Mouse (Mus musculus): ENCODE measurements at regions not wholly inside any gene's neighbourhood (a gene's known extent, or its start where the extent isn't known, plus 50 kb on each side); places are given as distances from the start of the nearest gene placed in this dataset.
"Not testable (repeated sequence)": the region's sequence is repeated elsewhere in the genome, so short reads cannot be mapped to it uniquely, and the experiment has no call there.

DNA sequence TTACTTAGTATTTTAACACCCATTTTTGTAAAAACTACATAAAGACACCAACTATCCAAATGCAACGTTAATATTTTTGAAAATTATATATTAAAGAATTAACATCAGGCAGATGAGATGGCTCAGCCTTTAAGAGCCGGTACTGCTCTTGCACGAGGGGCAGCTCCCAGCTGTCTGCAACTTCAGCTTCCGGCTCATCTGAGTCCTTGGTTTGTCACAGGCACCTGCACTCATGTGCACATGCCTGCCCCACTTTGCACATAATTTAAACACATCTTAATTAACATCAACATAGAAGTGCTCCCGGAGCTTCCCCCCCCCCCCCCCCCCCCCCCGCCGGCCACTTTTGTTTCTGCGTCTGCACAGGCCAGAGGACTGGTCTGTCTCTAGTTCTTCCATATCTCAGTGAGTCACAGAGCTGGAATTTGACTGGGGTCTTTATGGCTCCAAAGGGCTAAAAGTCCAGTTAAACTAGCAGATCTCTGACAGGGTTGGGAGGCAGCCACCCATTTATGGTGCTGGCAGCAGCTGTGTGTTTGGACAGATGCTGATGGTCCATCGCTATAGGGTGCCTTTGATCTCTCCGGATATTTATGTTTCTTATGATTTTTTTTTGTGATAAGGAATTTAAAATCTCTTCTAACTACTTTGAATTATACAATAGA, 61.9 kb upstream of the Wdr26 start:
- no peaks in the 10 kb centered on the region for H3K79me3 ChIP-seq (ENCODE audit: low read depth)
- H3K27me3 ChIP-seq (ENCODE audit: control insufficient read depth, insufficient read depth, insufficient read length), result no peaks in the 10 kb centered on the region
- H3ac ChIP-seq (ENCODE audit: control insufficient read depth, insufficient read length, low read depth), result no peak overlapping the region
- H3K4me3 ChIP-seq (ENCODE audit: insufficient read depth, poor library complexity, severe bottlenecking), result no peak overlapping the region
- H3K36me3 ChIP-seq (ENCODE audit: control insufficient read depth, insufficient read depth), result no peaks in the 10 kb centered on the region
- TF ChIP-seq MAX (IDR thresholded peaks at IDR 0.05) (no peak), MYOG (IDR thresholded peaks at IDR 0.05; ENCODE audit: control insufficient read depth, extremely low read depth, insufficient read length) (no peak), CTCF (IDR thresholded peaks at IDR 0.05; ENCODE audit: control insufficient read depth, insufficient read depth, insufficient read length) (no peak), USF1 (IDR thresholded peaks at IDR 0.05; ENCODE audit: low read depth) (no peak), MYOD1 (IDR thresholded peaks at IDR 0.05; ENCODE audit: control insufficient read depth, insufficient read length, low read depth) (peak; percentile 67)
- H3K79me2 ChIP-seq (ENCODE audit: control insufficient read depth, insufficient read depth), result no peaks in the 10 kb centered on the region

DNA sequence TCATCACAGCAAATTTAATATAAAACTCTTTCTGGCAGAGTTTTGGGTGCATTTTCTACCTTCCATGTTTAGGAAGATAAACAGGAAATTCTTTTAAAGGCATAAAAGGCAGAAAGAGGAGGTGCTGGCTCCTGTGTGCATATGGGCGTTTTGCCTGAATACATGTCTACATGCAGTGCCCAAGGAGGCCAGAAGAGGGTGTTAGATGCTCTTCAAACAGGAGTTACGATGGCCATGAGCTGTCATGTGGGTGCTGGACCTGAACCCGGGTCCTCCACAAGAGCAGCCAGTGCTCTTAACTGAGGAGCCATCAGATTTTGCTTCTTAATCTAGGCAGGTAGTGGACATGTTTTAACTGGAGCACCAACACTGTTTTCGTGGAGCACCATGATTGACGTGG, 69.0 kb upstream of the Wdr26 start:
- Histone ChIP-seq H3K79me2 (ENCODE audit: control insufficient read depth, insufficient read depth) (no peaks in the 10 kb centered on the region), H3ac (ENCODE audit: control insufficient read depth, insufficient read length, low read depth) (no peak overlapping the region), H3K79me3 (ENCODE audit: low read depth) (no peaks in the 10 kb centered on the region), H3K4me3 (ENCODE audit: insufficient read depth, poor library complexity, severe bottlenecking) (no peak overlapping the region), H3K27me3 (ENCODE audit: control insufficient read depth, insufficient read depth, insufficient read length) (no peaks in the 10 kb centered on the region), H3K36me3 (ENCODE audit: control insufficient read depth, insufficient read depth) (no peaks in the 10 kb centered on the region)
- TF ChIP-seq CEBPB (IDR thresholded peaks at IDR 0.05; ENCODE audit: low read depth) (no peak), CTCF (IDR thresholded peaks at IDR 0.05; ENCODE audit: control insufficient read depth, insufficient read depth, insufficient read length) (no peak), FOSL1 (IDR thresholded peaks at IDR 0.05; ENCODE audit: insufficient read depth, low read length, poor library complexity, severe bottlenecking) (no peak), USF1 (IDR thresholded peaks at IDR 0.05; ENCODE audit: low read depth) (no peak), MYOD1 (IDR thresholded peaks at IDR 0.05; ENCODE audit: control insufficient read depth, insufficient read length, low read depth) (no peak), MAX (IDR thresholded peaks at IDR 0.05) (no peak), MYOG (IDR thresholded peaks at IDR 0.05; ENCODE audit: control insufficient read depth, extremely low read depth, insufficient read length) (no peak)

DNA sequence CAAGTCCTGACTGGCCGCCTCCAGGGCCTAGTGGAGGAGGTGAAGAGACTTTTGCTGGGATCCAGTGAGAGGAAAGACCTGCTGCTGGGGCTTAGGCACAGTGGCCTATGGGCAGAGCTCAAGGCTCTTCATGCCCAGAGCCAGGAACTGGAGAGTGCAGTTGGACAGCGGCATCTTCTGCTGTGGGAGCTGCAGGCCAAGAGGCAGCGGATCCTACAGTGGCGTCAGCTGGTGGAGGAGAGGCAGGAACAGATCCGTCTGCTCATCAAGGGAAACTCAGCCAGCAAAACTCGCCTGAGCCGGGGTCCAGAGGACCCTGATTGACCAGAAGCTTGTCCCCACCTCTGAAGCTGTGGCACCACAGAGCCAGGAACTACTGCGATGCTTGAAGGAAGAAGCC, 69.4 kb upstream of the Cnih3 start:
- H3ac ChIP-seq (ENCODE audit: control insufficient read depth, insufficient read length, low read depth); H3K27me3 ChIP-seq (ENCODE audit: control insufficient read depth, insufficient read depth, insufficient read length); H3K79me2 ChIP-seq (ENCODE audit: control insufficient read depth, insufficient read depth); H3K36me3 ChIP-seq (ENCODE audit: control insufficient read depth, insufficient read depth); H3K4me3 ChIP-seq (ENCODE audit: insufficient read depth, poor library complexity, severe bottlenecking); H3K79me3 ChIP-seq (ENCODE audit: low read depth): not testable (repeated sequence)

DNA sequence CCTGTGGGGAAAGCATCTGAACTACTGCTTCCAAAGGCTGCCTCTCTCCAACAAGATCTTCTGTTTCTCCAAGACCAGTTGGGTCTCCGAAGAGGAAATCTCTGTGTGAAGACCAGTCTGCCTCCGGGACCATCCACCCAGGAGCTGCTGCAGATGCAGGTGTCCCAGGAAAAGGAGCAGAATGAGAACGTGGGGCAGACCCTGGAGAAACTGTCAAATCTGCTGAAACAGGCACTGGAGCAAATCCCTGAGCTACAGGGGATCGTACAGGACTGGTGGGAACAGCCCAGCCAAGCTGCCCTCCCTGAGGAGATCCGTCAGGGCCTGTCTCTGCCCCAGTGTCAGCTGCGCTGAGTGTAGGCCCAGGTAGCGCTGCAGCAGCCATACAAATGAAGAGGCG, 68.9 kb upstream of the Cnih3 start:
- H3K79me3 ChIP-seq (ENCODE audit: low read depth); H3K36me3 ChIP-seq (ENCODE audit: control insufficient read depth, insufficient read depth); H3K79me2 ChIP-seq (ENCODE audit: control insufficient read depth, insufficient read depth); H3ac ChIP-seq (ENCODE audit: control insufficient read depth, insufficient read length, low read depth); H3K27me3 ChIP-seq (ENCODE audit: control insufficient read depth, insufficient read depth, insufficient read length); H3K4me3 ChIP-seq (ENCODE audit: insufficient read depth, poor library complexity, severe bottlenecking): not testable (repeated sequence)

DNA sequence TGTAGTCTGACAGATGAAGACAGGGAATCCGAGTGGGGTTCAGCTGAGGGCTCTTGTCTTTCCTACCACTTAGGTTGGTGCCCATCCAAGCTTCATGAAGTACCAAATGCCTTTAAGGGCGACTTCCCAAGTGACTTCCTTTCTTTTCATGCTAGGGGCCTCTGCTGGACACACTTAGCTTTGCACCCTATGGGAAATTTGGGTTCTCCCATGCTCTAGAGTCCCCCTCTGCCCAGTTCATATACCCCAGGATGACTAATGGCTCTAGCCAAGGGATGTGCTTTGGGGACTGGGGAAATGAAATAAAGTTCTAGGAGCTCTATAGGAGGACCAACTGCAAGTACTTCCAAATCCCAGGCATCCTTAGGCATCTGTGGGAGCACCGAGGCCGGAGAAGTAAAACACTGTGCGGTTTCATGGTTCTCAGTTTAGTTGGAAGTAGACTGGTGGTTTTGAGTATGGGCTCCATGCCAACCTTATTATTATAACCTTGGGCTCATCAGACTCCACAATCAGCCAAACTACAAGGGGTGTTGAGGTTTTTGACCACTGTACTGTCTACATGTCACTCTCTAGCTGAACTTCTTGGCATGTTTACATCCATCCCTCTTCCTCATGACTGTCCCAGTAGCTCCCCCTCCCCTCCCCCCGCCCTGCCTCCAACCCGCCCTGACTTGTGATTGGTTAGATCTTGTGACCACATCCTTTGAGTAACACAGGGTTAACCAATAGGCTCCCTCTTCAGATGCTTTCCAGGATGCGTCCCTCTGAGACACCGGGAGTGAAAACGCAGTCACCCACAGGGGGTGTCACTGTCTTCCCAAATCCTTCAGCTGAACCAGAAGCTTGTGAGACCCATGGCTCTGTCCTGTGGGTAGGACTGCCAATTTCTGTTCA, 67.9 kb upstream of the Cnih3 start:
- H3K79me3 ChIP-seq (ENCODE audit: low read depth), result no peaks in the 10 kb centered on the region
- no peak for TF ChIP-seq MYOD1 (IDR thresholded peaks at IDR 0.05; ENCODE audit: control insufficient read depth, insufficient read length, low read depth)
- no peak for TF ChIP-seq MYOG (IDR thresholded peaks at IDR 0.05; ENCODE audit: control insufficient read depth, extremely low read depth, insufficient read length)
- TF ChIP-seq CEBPB (IDR thresholded peaks at IDR 0.05; ENCODE audit: low read depth), result no peak
- no peak for TF ChIP-seq CTCF (IDR thresholded peaks at IDR 0.05; ENCODE audit: control insufficient read depth, insufficient read depth, insufficient read length)
- TF ChIP-seq USF1 (IDR thresholded peaks at IDR 0.05; ENCODE audit: low read depth), result no peak
- no peak for TF ChIP-seq MAX (IDR thresholded peaks at IDR 0.05)
- no peak for TF ChIP-seq FOSL1 (IDR thresholded peaks at IDR 0.05; ENCODE audit: insufficient read depth, low read length, poor library complexity, severe bottlenecking)
- H3ac ChIP-seq (ENCODE audit: control insufficient read depth, insufficient read length, low read depth), result no peak overlapping the region
- H3K4me3 ChIP-seq (ENCODE audit: insufficient read depth, poor library complexity, severe bottlenecking), result no peak overlapping the region
- H3K79me2 ChIP-seq (ENCODE audit: control insufficient read depth, insufficient read depth), result no peaks in the 10 kb centered on the region
- no peaks in the 10 kb centered on the region for H3K27me3 ChIP-seq (ENCODE audit: control insufficient read depth, insufficient read depth, insufficient read length)
- H3K36me3 ChIP-seq (ENCODE audit: control insufficient read depth, insufficient read depth), result no peaks in the 10 kb centered on the region

DNA sequence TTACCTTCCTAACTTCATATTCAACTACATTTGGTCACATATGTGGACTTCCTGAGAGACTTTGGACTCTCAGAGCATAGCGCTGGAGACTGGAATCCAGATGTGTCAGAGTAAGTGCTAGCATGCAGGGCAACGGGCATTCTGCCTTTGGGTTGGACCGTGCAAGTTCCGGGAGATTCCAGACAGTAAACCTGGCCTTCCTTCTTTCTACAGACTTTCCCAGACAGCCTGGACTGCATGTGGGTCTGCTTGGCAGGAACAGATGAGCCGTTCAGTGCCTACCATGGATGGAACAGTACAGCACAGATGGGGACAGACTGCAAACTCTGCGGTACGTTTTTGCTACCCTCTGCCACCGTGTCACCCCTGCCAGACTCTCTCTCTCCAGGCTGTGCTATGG, 66.8 kb upstream of the Cnih3 start:
- Histone ChIP-seq H3ac (ENCODE audit: control insufficient read depth, insufficient read length, low read depth) (no peak overlapping the region), H3K4me3 (ENCODE audit: insufficient read depth, poor library complexity, severe bottlenecking) (no peak overlapping the region), H3K36me3 (ENCODE audit: control insufficient read depth, insufficient read depth) (no peaks in the 10 kb centered on the region), H3K79me2 (ENCODE audit: control insufficient read depth, insufficient read depth) (no peaks in the 10 kb centered on the region), H3K79me3 (ENCODE audit: low read depth) (no peaks in the 10 kb centered on the region), H3K27me3 (ENCODE audit: control insufficient read depth, insufficient read depth, insufficient read length) (no peaks in the 10 kb centered on the region)
- TF ChIP-seq USF1 (IDR thresholded peaks at IDR 0.05; ENCODE audit: low read depth) (no peak), CTCF (IDR thresholded peaks at IDR 0.05; ENCODE audit: control insufficient read depth, insufficient read depth, insufficient read length) (no peak), FOSL1 (IDR thresholded peaks at IDR 0.05; ENCODE audit: insufficient read depth, low read length, poor library complexity, severe bottlenecking) (no peak), MYOG (IDR thresholded peaks at IDR 0.05; ENCODE audit: control insufficient read depth, extremely low read depth, insufficient read length) (no peak), MAX (IDR thresholded peaks at IDR 0.05) (no peak), CEBPB (IDR thresholded peaks at IDR 0.05; ENCODE audit: low read depth) (no peak), MYOD1 (IDR thresholded peaks at IDR 0.05; ENCODE audit: control insufficient read depth, insufficient read length, low read depth) (no peak)

Data from C2C12 (cell line).